Mouse (Mus musculus) cerebral cortex, adult 2 months (tissue): Measurements from ENCODE around the gene Col5a1.

Source experiments
- WGBS: fragments of 180-500 bp; shearing (Covaris S2); methylation state at CpG from one replicate; pipeline ENCODE4 v1.1.7; 2018; 5-methylcytosine and 5-hydroxymethylcytosine counted together

Gene Col5a1

DNA sequence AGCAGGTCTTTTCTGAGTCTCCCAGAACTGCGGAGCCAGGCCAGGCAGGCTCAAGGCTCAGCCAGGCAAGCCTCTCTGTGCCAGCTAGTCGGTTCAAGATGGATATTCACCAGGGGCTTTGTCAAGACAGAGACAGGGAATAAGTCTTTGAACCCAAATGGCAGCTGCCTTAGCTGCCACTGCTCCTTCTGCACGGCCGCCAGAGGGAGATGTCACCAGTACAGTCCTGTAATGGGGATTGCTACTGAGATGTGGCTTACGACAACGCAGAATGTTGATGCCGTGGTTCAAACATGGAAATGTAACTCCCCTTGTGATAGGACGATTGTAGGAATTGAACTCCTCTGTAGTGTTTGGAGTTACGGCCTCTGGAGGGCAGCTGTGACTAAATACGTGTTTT is 199.9 kb downstream of the Col5a1 start:
- 87% methylated on average over 10 of the region's 10 CpGs for WGBS

DNA sequence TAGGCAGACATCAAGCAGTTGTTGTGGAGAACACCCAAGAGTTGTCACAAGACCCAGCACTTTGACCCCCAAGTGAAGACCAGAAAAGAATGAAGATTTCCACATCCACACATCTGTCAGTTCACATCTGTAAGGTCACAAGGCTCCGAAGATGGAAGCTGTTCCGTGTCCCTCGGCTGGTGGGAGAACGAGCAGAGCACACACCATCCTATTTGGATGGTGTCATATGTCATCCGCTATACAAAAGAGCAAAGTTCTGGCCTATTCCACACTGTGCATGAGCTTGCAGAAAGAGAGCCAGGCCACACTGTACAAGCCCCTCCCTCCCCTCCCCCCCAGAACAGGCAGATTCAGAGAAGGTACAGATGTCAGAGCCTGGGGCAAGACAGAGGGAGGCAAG is 202.9 kb downstream of the Col5a1 start:
- 93% methylated on average over 5 of the region's 5 CpGs for WGBS
